Mouse (Mus musculus) myocyte (in vitro differentiated cells): ENCODE results near the gene Cdipt.

Source experiments
- MAX ChIP-seq: IDR thresholded peaks from one replicate; pipeline ENCODE4 v1.6.1; 2011; ENCODE audit warnings: low read depth, mild to moderate bottlenecking, control low read depth
- POLR2A ChIP-seq: IDR thresholded peaks from one replicate; pipeline ENCODE4 v1.6.1; 2011; ENCODE audit warnings: low read depth, mild to moderate bottlenecking, control low read depth, moderate library complexity; ENCODE audit not compliant: insufficient read length
- TCF12 ChIP-seq: IDR thresholded peaks from one replicate; pipeline ENCODE4 v1.6.1; 2011; ENCODE audit warnings: mild to moderate bottlenecking, control low read depth; ENCODE audit not compliant: poor library complexity, insufficient read depth, severe bottlenecking
- USF1 ChIP-seq: IDR thresholded peaks from one replicate; pipeline ENCODE4 v1.6.1; 2011; ENCODE audit warnings: low read depth, mild to moderate bottlenecking, control low read depth, moderate library complexity

- TF ChIP-seq POLR2A = no peak
- no peak for TF ChIP-seq TCF12
- no peak for TF ChIP-seq USF1
- no peak for TF ChIP-seq MAX
These were observed 1.3 kb downstream of the Cdipt start for GRCm38 (mm10) chr7:126976878-126977459.
